Mouse (Mus musculus) adrenal gland, adult 18-20 months (tissue): ENCODE data around the gene Noa1. TPM values are rescaled to one million over a fixed set of nuclear protein-coding genes. Genes with fewer than 3 reads are reported as not detected.

Experiments
- DNase-seq, 2 experiments: peaks; one replicate each; pipeline ENCODE4 v3.0.0; 2021 to 2022; ENCODE audit warnings: low spot score in 2 of 2
- microRNA-seq, 2 experiments: library from miRNA; unstranded; fragments of <30 nt; microRNA quantifications; one replicate each; pipeline ENCODE4 v1.2.0; 2021; ENCODE audit warnings: borderline number of aligned reads in 2 of 2
- total RNA-seq, 2 experiments: library from RNA; stranded (reverse); gene quantifications; 1 replicate in 1 of 2; 2 replicates in 1 of 2; pipeline ENCODE4 v1.2.3; 2021

Noa1 gene
- total RNA-seq, 2 experiments from 2014 or later = 22.5 to 25.9 TPM

GRCm38 (mm10) chr5:77259315-77259714, 50.6 kb downstream of the Noa1 start:
- no peak for DNase-seq

- no peak for DNase-seq
These were observed 52.3 kb downstream of the Noa1 start for GRCm38 (mm10) chr5:77257603-77258002.

GRCm38 (mm10) chr5:77254402-77254801, 55.5 kb downstream of the Noa1 start:
- no peak for DNase-seq

GRCm38 (mm10) chr5:77253154-77253553, 56.7 kb downstream of the Noa1 start:
- no peak for DNase-seq

- DNase-seq = no peak
These were observed 57.6 kb downstream of the Noa1 start for GRCm38 (mm10) chr5:77252115-77252827.

GRCm38 (mm10) chr5:77251656-77252055, 58.2 kb downstream of the Noa1 start:
- DNase-seq = no peak

- DNase-seq = no peak
These were observed 59.8 kb downstream of the Noa1 start for GRCm38 (mm10) chr5:77250083-77250482.

- no peak for DNase-seq
These were observed 63.9 kb downstream of the Noa1 start for GRCm38 (mm10) chr5:77245787-77246671.

- DNase-seq = no peak
These were observed 64.5 kb downstream of the Noa1 start for GRCm38 (mm10) chr5:77245463-77245786.

GRCm38 (mm10) chr5:77244331-77244987, 65.4 kb downstream of the Noa1 start:
- DNase-seq = no peak

Small RNA genes within 50 kb of the gene (microRNA-seq; reads per million reads assigned to microRNA genes)
- gene Mir5098 = 0 reads per million in 2 experiments

Other genes starting within 250 kb of the Noa1 start
- gene Hopx, start 195.0 kb downstream of the Noa1 start, total RNA-seq = 1 to 10 TPM; 2.4 to 3.3 TPM
- not detected for gene Spink2, start 98.6 kb downstream of the Noa1 start, total RNA-seq
- gene Rest, start 44.6 kb downstream of the Noa1 start, total RNA-seq = 10 to 100 TPM; 19.5 to 21.6 TPM
- gene Polr2b, start 63 bp upstream of the Noa1 start, total RNA-seq = 10 to 100 TPM; 37.2 to 88.7 TPM
- 100 to 1,000 TPM; 513 to 592 TPM for gene Igfbp7, start 98.0 kb upstream of the Noa1 start, total RNA-seq